Mouse (Mus musculus) 3134 (cell line): Measurements from ENCODE around the gene Pnp2.
A peak's percentile ranks its signal among the peaks of the same experiment; 100 is the strongest.

Experiments
- DNase-seq: peaks from one replicate; pipeline ENCODE4 v3.0.0-alpha.2; 2011; ENCODE audit warnings: low spot score; ENCODE audit not compliant: insufficient read length; ENCODE audit errors: extremely low read depth

Gene Pnp2

GRCm38 (mm10) chr14:51007914-51008713 is 52.3 kb downstream of the Pnp2 start:
- DNase-seq: peak; percentile 59

DNA sequence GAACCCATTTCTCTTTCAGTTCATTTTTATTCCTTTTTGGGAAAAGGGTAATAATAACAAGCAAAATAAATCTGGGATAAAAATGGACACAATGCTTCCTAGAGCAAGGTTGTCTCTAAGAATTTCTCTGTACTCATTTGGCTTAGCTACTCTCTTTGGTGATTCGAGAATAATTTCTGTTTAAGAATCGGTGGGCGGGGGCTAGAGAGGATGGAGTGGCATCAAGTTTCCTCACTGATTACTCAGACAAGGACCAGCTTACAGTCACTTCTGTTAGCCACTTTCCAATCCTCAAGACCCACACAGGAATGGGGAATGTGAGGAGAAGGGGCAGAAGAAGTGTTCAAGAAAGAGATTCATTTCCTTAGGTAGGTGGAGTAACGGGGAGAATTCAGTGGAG is 53.0 kb downstream of the Pnp2 start:
- no peak for DNase-seq

DNA sequence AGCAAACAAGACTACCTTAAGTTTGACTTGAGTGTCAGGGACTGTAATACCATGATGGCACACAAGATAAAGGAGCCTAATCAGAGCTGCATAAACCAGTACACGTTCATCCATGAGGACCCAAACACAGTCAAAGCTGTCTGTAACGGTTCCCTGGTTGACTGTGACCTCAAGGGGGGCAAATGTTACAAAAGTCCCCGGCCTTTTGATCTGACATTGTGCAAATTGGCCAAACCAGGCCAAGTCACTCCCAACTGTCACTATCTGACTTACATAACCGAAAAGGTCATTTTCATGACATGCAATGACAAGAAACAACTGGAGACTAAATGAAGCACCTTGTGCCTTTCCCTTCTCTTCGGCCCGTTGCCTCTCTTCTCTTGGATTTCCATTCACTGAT is 53.8 kb downstream of the Pnp2 start:
- DNase-seq: no peak
